Mouse (Mus musculus) lung, embryonic 14.5 days (tissue): ENCODE data around the gene Mcu. TPM values are rescaled to one million over a fixed set of nuclear protein-coding genes. Genes with fewer than 3 reads are reported as not detected.

Experiments
- ATAC-seq: fragments of 200-750 bp; cut with Nextera tagmentation; 2 replicates; pipeline ENCODE4 v1.8.0; 2017; ENCODE audit warnings: mild to moderate bottlenecking, moderate TSS enrichment, moderate library complexity; ENCODE audit not compliant: insufficient read depth
- DNase-seq: peaks from one replicate; pipeline ENCODE4 v3.0.0-alpha.2; 2015
- H3K27ac ChIP-seq: fragments of 300-500 bp; sonication (generic); 2 replicates; pipeline ENCODE4 v1.5.1; 2014; ENCODE audit warnings: low read depth, mild to moderate bottlenecking, moderate library complexity
- H3K27me3 ChIP-seq: fragments of 300-500 bp; sonication (generic); 2 replicates; pipeline ENCODE4 v1.6.1; 2014; ENCODE audit warnings: low read length, control low read depth; ENCODE audit not compliant: insufficient read depth
- H3K36me3 ChIP-seq: fragments of 300-500 bp; sonication (generic); 2 replicates; pipeline ENCODE4 v1.6.1; 2014; ENCODE audit warnings: control low read depth; ENCODE audit not compliant: insufficient read depth
- H3K4me1 ChIP-seq: fragments of 300-500 bp; sonication (generic); 2 replicates; pipeline ENCODE4 v1.6.1; 2014; ENCODE audit warnings: antibody characterized with exemption, control low read depth; ENCODE audit not compliant: insufficient read depth
- H3K4me2 ChIP-seq: fragments of 300-500 bp; sonication (generic); 2 replicates; pipeline ENCODE4 v1.6.1; 2014; ENCODE audit warnings: mild to moderate bottlenecking
- H3K4me3 ChIP-seq: fragments of 300-500 bp; sonication (generic); 2 replicates; pipeline ENCODE4 v1.5.1; 2014; ENCODE audit warnings: low read depth, low read length
- H3K9ac ChIP-seq: fragments of 300-500 bp; sonication (generic); 2 replicates; pipeline ENCODE4 v1.6.1; 2014
- H3K9me3 ChIP-seq: fragments of 300-500 bp; sonication (generic); 2 replicates; pipeline ENCODE4 v1.6.1; 2016; ENCODE audit warnings: low read depth, low read length, control low read depth
- CTCF ChIP-seq: IDR thresholded peaks from 2 replicates; pipeline ENCODE4 v1.5.1; 2016; ENCODE audit warnings: antibody characterized with exemption, low read depth
- WGBS: fragments of 180-500 bp; shearing (Covaris S2); extraction: QIAGEN DNeasy Blood & Tissue Kit; methylation state at CpG from one replicate; pipeline ENCODE4 v1.1.7; 2014; 5-methylcytosine and 5-hydroxymethylcytosine counted together
- polyA plus RNA-seq: library from polyadenylated mRNA; unstranded; fragments of >200 nt; fragmentation: Nextera tagmentation; extraction: Ambion mirVana; gene quantifications from 2 replicates; pipeline ENCODE4 v1.2.1, GENCODE M21; 2014

The Mcu gene
- polyA plus RNA-seq, 1 experiment from 2014 or later, result 32.4 TPM

DNA sequence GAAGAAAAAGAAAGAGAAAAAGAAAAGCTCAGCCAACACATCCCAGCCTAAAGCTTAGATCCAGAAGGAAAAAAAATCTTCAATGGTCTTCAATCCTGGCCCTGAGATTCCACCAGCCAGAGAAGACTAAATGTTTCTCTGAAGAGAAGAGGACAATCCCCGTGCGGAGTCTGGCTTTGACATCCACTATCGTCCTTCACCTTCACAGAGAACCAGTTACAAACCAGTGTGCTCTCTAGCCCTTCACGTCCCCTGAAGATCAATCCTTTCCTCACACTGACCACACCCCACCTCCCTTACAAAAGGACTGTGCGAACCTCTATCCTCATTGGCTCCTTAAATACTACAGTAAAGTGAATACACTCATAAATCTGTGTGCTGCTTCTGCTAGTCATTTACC, 56.4 kb downstream of the Mcu start:
- Histone ChIP-seq H3K4me3 (no peak overlapping the region), H3K36me3 (no peaks in the 10 kb centered on the region), H3K4me2 (no peak overlapping the region), H3K9me3 (no peaks in the 10 kb centered on the region), H3K4me1 (0 out of 2 replicates have a peak, but pooled peaks cover 2% of the 10 kb centered on the region), H3K27ac (no peak overlapping the region), H3K27me3 (no peaks in the 10 kb centered on the region), H3K9ac (no peak overlapping the region)
- ATAC-seq, result no peak
- no peak for DNase-seq
- WGBS, result 93% methylated on average over 5 of the region's 5 CpGs
- no peak for TF ChIP-seq CTCF

DNA sequence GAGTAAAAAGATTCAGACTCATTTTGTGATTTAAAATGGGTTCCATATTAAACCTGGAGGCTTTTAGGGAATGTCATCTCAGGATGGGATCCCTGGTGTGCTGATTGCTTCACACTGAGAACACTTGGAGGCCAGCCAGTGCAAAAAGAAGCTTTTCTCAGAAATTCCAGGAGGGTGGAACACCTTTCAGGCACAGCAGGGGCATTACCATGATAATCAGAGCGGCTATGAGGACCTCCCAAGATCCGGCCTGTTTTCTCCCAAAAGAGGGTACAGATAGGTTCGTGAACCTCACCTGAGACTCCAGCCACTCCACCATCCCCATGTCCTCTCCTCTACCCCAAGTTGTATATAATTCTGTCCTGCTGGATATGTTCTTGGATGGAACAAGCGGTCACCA, 57.9 kb downstream of the Mcu start:
- Histone ChIP-seq H3K27ac (no peak overlapping the region), H3K9me3 (no peaks in the 10 kb centered on the region), H3K9ac (no peak overlapping the region), H3K4me1 (0 out of 2 replicates have a peak, but pooled peaks cover 2% of the 10 kb centered on the region), H3K4me3 (no peak overlapping the region), H3K4me2 (no peak overlapping the region), H3K27me3 (no peaks in the 10 kb centered on the region), H3K36me3 (no peaks in the 10 kb centered on the region)
- ATAC-seq (no peak), DNase-seq (no peak)
- WGBS, result 89% methylated on average over 4 of the region's 4 CpGs
- no peak for TF ChIP-seq CTCF

DNA sequence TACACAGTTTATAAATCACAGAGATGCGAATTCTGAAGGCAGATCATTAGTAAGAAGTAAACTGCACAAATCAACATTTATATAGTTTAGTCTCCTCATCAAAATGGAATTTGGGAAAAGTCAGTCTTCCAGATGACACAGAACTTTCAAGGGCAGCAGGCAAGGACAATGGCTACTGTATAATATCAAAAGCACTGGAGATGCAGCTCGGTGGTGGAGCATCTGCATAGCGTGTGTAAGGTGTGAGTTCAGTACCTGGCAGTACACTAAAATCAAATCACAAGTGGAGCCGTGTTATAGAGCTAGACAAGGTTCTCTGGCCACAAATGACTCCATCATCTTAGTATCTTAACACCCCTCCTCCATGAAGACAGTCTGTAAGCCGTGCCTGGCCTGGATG, 58.3 kb downstream of the Mcu start:
- H3K9me3 ChIP-seq, result no peaks in the 10 kb centered on the region
- 0 out of 2 replicates have a peak, but pooled peaks cover 2% of the 10 kb centered on the region for H3K4me1 ChIP-seq
- H3K4me3 ChIP-seq, result no peak overlapping the region
- no peak for DNase-seq
- no peaks in the 10 kb centered on the region for H3K36me3 ChIP-seq
- H3K27ac ChIP-seq, result no peak overlapping the region
- no peak for TF ChIP-seq CTCF
- no peak for ATAC-seq
- H3K4me2 ChIP-seq, result no peak overlapping the region
- 81% methylated on average over 5 of the region's 5 CpGs for WGBS
- no peak overlapping the region for H3K9ac ChIP-seq
- H3K27me3 ChIP-seq, result no peaks in the 10 kb centered on the region

DNA sequence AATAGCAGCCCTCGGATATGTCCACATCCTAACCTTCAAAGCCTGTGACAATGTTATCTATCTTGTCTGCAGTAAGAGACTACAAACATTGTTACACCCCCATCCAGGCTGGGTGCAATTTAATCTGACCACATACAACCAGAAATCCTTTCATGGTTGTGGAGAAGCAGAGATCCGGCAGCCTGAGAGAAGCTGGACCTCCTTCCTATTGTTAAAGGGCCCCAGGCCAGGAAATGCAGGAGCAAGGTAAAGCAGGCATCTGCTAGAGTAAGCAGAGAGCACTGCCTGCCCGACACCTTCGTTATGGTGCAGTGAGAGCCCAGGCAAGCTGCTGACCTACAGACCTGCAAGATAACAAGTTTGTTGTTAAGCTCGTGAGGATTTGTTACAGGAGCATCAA, 60.0 kb downstream of the Mcu start:
- DNase-seq, result no peak

DNA sequence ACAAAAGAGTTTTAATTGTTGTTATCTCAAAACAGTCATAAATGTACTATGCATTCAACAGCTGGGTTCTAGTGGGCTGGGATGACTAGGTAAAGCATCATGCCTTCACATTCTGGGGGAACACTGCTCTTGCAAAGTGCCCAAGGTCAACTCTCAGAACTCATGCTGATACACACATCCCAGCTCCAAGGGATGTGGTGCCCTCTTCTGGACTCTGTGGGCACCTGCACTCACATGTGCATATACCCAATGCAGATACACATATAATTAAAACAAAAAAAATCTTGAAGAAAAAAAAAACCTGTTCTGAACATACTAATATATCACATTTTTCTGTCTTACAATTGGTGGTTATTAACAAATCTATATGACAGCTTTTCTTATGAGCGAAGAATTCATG, 62.2 kb downstream of the Mcu start:
- no peak overlapping the region for H3K4me2 ChIP-seq
- H3K27me3 ChIP-seq, result no peaks in the 10 kb centered on the region
- no peak for ATAC-seq
- no peak for DNase-seq
- no peak overlapping the region for H3K4me3 ChIP-seq
- no peaks in the 10 kb centered on the region for H3K36me3 ChIP-seq
- no peak for TF ChIP-seq CTCF
- no peaks in the 10 kb centered on the region for H3K9me3 ChIP-seq
- no peak overlapping the region for H3K27ac ChIP-seq
- H3K4me1 ChIP-seq, result 0 out of 2 replicates have a peak, but pooled peaks cover 3% of the 10 kb centered on the region
- 96% methylated on average over 1 of the region's 1 CpGs for WGBS
- no peak overlapping the region for H3K9ac ChIP-seq

More for the DNA sequence above, 60.0 kb downstream of the Mcu start:
- Histone ChIP-seq H3K9ac (no peak overlapping the region), H3K4me2 (no peak overlapping the region), H3K36me3 (no peaks in the 10 kb centered on the region), H3K4me1 (0 out of 2 replicates have a peak, but pooled peaks cover 3% of the 10 kb centered on the region), H3K4me3 (no peak overlapping the region), H3K27ac (no peak overlapping the region), H3K9me3 (no peaks in the 10 kb centered on the region), H3K27me3 (no peaks in the 10 kb centered on the region)
- no peak for ATAC-seq
- TF ChIP-seq CTCF, result no peak
- WGBS, result 28% methylated on average over 5 of the region's 5 CpGs

DNA sequence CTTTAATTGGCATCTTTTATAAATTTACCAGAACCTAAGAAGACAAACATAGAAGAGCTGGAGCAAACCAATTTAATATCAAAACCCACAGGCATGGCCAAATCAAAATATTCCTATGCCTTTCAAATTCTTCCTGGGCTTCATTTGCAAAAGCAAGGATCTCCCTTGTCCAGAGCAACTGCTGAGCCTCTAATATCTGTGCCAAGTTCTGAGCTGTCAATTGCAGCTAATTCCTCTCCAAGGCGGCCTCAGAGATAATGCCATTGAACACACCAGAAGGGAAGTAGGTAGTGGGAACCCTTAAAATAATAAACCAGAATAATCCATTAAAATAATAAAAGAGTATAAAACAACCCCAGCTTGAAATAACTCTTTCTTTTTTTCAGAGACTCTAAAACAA, 64.0 kb downstream of the Mcu start:
- Histone ChIP-seq H3K27me3 (no peaks in the 10 kb centered on the region), H3K27ac (no peak overlapping the region), H3K4me1 (0 out of 2 replicates have a peak, but pooled peaks cover 3% of the 10 kb centered on the region), H3K9ac (no peak overlapping the region), H3K9me3 (peaks cover 7% of the 10 kb centered on the region; the same call in 1 of the 2 replicates), H3K36me3 (no peaks in the 10 kb centered on the region), H3K4me3 (no peak overlapping the region), H3K4me2 (no peak overlapping the region)
- DNase-seq (no peak), ATAC-seq (no peak)
- 54% methylated on average over 1 of the region's 1 CpGs for WGBS
- TF ChIP-seq CTCF, result no peak

DNA sequence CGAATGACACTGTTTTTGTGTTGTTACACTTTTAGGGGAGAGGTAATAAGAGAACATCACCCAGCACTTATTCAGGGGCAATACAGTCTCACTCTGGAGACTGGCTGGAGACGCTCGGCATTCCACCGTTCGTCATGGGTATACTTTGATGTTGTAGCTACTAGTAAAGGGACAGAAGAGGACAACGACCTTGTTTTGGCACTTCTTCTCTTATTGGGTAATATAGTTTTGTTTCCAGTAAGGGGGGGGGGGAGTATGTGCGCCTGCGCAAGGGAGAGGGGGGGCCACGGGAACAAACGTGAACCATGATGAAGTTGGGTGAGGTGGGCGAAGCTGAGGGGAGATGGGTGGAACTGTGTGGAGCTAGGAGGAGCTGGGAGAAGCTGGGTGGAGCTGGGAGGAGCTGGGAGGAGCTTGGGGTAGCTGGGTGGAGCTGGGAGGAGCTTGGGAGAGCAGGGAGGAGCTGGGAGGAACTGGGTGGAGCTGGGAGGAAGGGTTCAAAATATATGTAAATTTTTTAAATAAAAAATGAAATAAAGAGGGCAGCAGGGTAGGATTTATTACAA, 67.6 kb downstream of the Mcu start:
- TF ChIP-seq CTCF, result no peak
- Histone ChIP-seq H3K9me3 (peaks cover 17% of the 10 kb centered on the region; the same call in 1 of the 2 replicates), H3K4me3 (no peak overlapping the region), H3K36me3 (0 out of 2 replicates have a peak, but pooled peaks cover 5% of the 10 kb centered on the region), H3K27me3 (no peaks in the 10 kb centered on the region), H3K4me1 (0 out of 2 replicates have a peak, but pooled peaks cover 3% of the 10 kb centered on the region), H3K9ac (no peak overlapping the region), H3K27ac (no peak overlapping the region), H3K4me2 (no peak overlapping the region)
- ATAC-seq (no peak), DNase-seq (no peak)
- WGBS, result 69% methylated on average over 11 of the region's 11 CpGs

DNA sequence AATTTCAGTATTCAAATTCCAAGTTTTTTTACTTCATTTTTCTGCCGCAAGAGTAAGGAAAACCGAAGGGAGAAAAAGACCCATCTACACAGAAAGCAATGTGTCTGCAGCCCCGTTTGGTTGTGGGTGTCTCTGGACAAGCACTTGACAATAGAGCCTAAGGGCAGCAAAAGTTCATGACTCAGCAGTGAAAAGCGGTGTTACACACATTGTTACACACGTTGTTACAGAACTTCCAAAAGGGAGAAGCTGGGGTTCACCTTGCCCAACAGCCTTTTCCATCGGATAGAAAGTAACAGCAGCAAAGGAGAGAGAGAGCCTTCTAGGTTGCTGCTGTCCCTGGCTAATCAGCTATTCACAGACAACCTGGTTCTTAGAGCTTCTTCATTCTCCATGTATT, 68.3 kb downstream of the Mcu start:
- Histone ChIP-seq H3K27ac (no peak overlapping the region), H3K4me3 (no peak overlapping the region), H3K4me2 (no peak overlapping the region), H3K27me3 (no peaks in the 10 kb centered on the region), H3K9me3 (peaks cover 17% of the 10 kb centered on the region; the same call in 1 of the 2 replicates), H3K4me1 (0 out of 2 replicates have a peak, but pooled peaks cover 6% of the 10 kb centered on the region), H3K9ac (no peak overlapping the region), H3K36me3 (0 out of 2 replicates have a peak, but pooled peaks cover 5% of the 10 kb centered on the region)
- TF ChIP-seq CTCF, result no peak
- DNase-seq (no peak), ATAC-seq (no peak)
- WGBS, result 57% methylated on average over 6 of the region's 6 CpGs
